Mouse (Mus musculus): ENCODE data around the gene Ptgis. TPM values are rescaled to one million over a fixed set of nuclear protein-coding genes. Genes with fewer than 3 reads are reported as not detected.

Ptgis gene
- polyA plus RNA-seq, 1 experiment from 2014 or later, result 4.2 TPM

DNA sequence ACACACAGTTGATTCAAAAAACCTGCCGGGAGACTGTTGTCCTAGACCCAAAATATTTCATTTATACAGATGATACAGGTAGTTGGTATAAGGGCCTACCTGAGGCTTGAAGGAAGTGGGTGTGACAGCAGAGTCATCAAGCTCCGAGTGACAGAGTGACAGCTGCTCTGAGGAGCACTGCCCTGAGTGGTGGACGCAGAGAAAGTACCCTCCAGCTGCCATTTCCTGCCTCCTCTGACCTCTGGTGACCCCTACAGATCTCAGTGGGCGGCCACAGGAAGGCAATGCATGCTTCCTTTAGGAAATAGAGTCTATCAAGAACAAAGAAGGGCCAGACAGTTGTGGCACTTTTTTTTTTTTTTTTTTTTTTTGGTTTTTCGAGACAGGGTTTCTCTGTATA is 25.4 kb upstream of the Ptgis start:
- ATAC-seq, result no peak
- Histone ChIP-seq H3K36me3 (ENCODE audit: control insufficient read depth, insufficient read depth, low read length) (no peaks in the 10 kb centered on the region), H3K27ac (ENCODE audit: low read depth, low read length) (no peak overlapping the region), H3K4me1 (ENCODE audit: control insufficient read depth, insufficient read depth, low read depth, low read length) (no peaks in the 10 kb centered on the region), H3K4me3 (ENCODE audit: low read length) (no peak overlapping the region), H3K9ac (ENCODE audit: low read depth, low read length) (no peak overlapping the region), H3K4me2 (ENCODE audit: low read length) (no peak overlapping the region), H3K27me3 (replicated peaks; ENCODE audit: control insufficient read depth, insufficient read depth, low read length) (no peaks in the 10 kb centered on the region), H3K9me3 (ENCODE audit: control insufficient read depth, low read length) (no peaks in the 10 kb centered on the region)
- 63% methylated on average over 4 of the region's 5 CpGs for WGBS

DNA sequence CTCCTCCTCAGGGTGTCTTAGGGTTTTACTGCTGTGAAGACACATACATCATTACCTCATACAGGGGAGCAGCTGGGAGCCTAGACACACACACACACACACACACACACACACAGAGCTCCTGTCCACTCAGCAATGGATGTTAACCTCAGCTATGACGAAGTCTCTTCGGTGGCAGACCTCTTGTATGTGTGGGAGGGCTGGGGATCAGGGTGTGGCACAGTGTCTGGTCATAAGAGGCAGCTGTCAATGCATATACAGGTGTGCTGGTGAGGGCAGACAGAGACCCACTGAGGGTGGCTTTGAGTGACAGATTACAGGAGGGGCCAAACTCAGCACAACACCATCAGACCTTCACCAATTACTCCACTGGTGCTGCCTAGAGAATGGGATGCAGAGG is 24.6 kb upstream of the Ptgis start:
- no peaks in the 10 kb centered on the region for H3K27me3 ChIP-seq (replicated peaks; ENCODE audit: control insufficient read depth, insufficient read depth, low read length)
- no peak overlapping the region for H3K9ac ChIP-seq (ENCODE audit: low read depth, low read length)
- no peaks in the 10 kb centered on the region for H3K4me1 ChIP-seq (ENCODE audit: control insufficient read depth, insufficient read depth, low read depth, low read length)
- ATAC-seq, result no peak
- no peak overlapping the region for H3K4me3 ChIP-seq (ENCODE audit: low read length)
- no peaks in the 10 kb centered on the region for H3K36me3 ChIP-seq (ENCODE audit: control insufficient read depth, insufficient read depth, low read length)
- 69% methylated on average over 2 of the region's 2 CpGs for WGBS
- no peaks in the 10 kb centered on the region for H3K9me3 ChIP-seq (ENCODE audit: control insufficient read depth, low read length)
- no peak overlapping the region for H3K27ac ChIP-seq (ENCODE audit: low read depth, low read length)
- H3K4me2 ChIP-seq (ENCODE audit: low read length), result no peak overlapping the region

DNA sequence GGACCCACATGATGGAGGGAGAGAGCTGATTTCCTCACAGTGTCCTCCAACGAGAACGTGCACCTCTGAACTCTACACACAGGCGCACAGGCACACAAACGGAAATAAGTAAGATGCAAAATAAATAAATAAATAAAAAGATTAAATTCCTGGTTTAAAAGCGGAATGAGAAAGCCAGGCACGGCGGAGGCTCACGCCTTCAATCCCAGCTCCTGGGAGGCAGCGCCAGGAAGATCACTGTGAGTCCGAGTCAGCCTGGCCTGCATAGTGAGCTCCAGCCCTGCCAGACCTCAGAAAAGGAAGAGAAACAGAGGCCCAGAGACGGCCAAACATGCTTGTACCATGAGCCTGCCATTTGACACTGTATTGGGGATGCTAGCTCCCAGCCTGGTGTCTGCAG is 23.5 kb upstream of the Ptgis start:
- H3K4me1 ChIP-seq (ENCODE audit: control insufficient read depth, insufficient read depth, low read depth, low read length), result no peaks in the 10 kb centered on the region
- WGBS, result 89% methylated on average over 11 of the region's 11 CpGs
- H3K36me3 ChIP-seq (ENCODE audit: control insufficient read depth, insufficient read depth, low read length), result no peaks in the 10 kb centered on the region
- ATAC-seq, result no peak
- H3K27ac ChIP-seq (ENCODE audit: low read depth, low read length), result no peak overlapping the region
- no peak overlapping the region for H3K9ac ChIP-seq (ENCODE audit: low read depth, low read length)
- H3K4me2 ChIP-seq (ENCODE audit: low read length), result no peak overlapping the region
- H3K9me3 ChIP-seq (ENCODE audit: control insufficient read depth, low read length), result no peaks in the 10 kb centered on the region
- no peaks in the 10 kb centered on the region for H3K27me3 ChIP-seq (replicated peaks; ENCODE audit: control insufficient read depth, insufficient read depth, low read length)
- no peak overlapping the region for H3K4me3 ChIP-seq (ENCODE audit: low read length)

DNA sequence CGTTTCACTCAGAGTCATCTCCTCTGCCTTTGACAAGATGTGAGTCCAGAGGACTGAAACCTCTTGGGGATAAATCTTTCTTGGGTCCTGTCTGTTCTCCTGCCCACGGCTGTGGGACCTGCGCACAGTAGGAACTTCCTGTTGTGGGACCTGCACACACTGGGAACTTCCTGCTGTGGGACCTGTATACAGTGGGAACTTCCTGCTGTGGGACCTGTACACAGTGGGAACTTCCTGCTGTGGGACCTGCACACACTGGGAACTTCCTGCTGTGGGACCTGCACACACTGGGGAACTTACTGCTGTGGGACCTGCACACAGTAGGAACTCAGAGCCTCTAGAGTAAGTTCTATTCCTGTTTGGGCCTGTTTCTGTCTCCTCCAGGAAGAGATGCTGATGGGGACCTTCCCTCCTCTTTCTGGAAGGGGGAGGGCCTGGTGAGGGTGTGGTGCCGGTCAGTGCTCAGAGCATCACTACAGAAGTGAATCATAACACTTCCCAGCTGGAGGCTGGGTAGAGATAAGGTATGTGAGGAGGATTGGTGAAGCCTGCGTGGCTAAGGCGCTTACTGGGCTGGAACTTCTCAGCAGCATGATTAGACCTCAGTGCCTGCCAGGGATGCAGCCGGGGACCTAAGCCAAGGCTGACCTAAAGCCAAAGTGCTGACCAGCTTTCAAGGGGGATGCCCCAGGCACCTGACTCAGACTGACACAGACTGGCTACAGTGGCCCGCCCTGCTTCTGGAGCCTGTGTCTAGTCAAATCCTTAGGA is 22.8 kb upstream of the Ptgis start:
- no peak overlapping the region for H3K9ac ChIP-seq (ENCODE audit: low read depth, low read length)
- H3K4me3 ChIP-seq (ENCODE audit: low read length), result no peak overlapping the region
- H3K9me3 ChIP-seq (ENCODE audit: control insufficient read depth, low read length), result no peaks in the 10 kb centered on the region
- no peak for ATAC-seq
- H3K4me2 ChIP-seq (ENCODE audit: low read length), result no peak overlapping the region
- no peaks in the 10 kb centered on the region for H3K27me3 ChIP-seq (replicated peaks; ENCODE audit: control insufficient read depth, insufficient read depth, low read length)
- no peaks in the 10 kb centered on the region for H3K4me1 ChIP-seq (ENCODE audit: control insufficient read depth, insufficient read depth, low read depth, low read length)
- H3K27ac ChIP-seq (ENCODE audit: low read depth, low read length), result no peak overlapping the region
- 86% methylated on average over 8 of the region's 8 CpGs for WGBS
- H3K36me3 ChIP-seq (ENCODE audit: control insufficient read depth, insufficient read depth, low read length), result no peaks in the 10 kb centered on the region

DNA sequence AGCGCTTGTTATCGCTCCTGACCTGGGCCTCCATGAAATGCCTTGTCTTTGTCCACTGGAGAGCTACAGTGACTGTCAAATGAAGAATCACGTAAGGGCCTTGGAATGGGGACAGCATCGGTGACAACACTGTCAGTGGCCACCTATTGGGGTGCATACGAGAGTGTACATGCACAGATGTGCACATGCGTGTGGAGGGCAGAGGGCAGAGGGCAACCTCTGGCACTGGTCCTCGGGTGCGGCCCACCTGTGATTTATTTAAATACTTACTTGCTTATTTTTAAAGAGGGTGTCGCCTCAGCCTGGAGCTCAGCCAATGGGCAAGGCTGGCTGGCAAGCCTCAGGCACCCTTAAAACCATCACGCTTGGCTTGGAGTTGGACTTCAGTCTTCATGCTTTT is 22.0 kb upstream of the Ptgis start:
- H3K9me3 ChIP-seq (ENCODE audit: control insufficient read depth, low read length), result no peaks in the 10 kb centered on the region
- no peaks in the 10 kb centered on the region for H3K36me3 ChIP-seq (ENCODE audit: control insufficient read depth, insufficient read depth, low read length)
- H3K4me2 ChIP-seq (ENCODE audit: low read length), result no peak overlapping the region
- no peak overlapping the region for H3K9ac ChIP-seq (ENCODE audit: low read depth, low read length)
- 93% methylated on average over 10 of the region's 10 CpGs for WGBS
- H3K27ac ChIP-seq (ENCODE audit: low read depth, low read length), result no peak overlapping the region
- no peak overlapping the region for H3K4me3 ChIP-seq (ENCODE audit: low read length)
- no peak for ATAC-seq
- no peaks in the 10 kb centered on the region for H3K27me3 ChIP-seq (replicated peaks; ENCODE audit: control insufficient read depth, insufficient read depth, low read length)
- no peaks in the 10 kb centered on the region for H3K4me1 ChIP-seq (ENCODE audit: control insufficient read depth, insufficient read depth, low read depth, low read length)

GRCm38 (mm10) chr2:167261106-167261505 is 20.7 kb upstream of the Ptgis start:
- H3K27ac ChIP-seq (ENCODE audit: low read depth, low read length), result no peak overlapping the region
- H3K4me3 ChIP-seq (ENCODE audit: low read length), result no peak overlapping the region
- no peaks in the 10 kb centered on the region for H3K4me1 ChIP-seq (ENCODE audit: control insufficient read depth, insufficient read depth, low read depth, low read length)
- H3K36me3 ChIP-seq (ENCODE audit: control insufficient read depth, insufficient read depth, low read length), result no peaks in the 10 kb centered on the region
- no peaks in the 10 kb centered on the region for H3K9me3 ChIP-seq (ENCODE audit: control insufficient read depth, low read length)
- 82% methylated on average over 4 of the region's 4 CpGs for WGBS
- H3K4me2 ChIP-seq (ENCODE audit: low read length), result no peak overlapping the region
- no peak for ATAC-seq
- no peaks in the 10 kb centered on the region for H3K27me3 ChIP-seq (replicated peaks; ENCODE audit: control insufficient read depth, insufficient read depth, low read length)
- H3K9ac ChIP-seq (ENCODE audit: low read depth, low read length), result no peak overlapping the region

- Histone ChIP-seq H3K9me3 (ENCODE audit: control insufficient read depth, low read length) (no peaks in the 10 kb centered on the region), H3K4me1 (ENCODE audit: control insufficient read depth, insufficient read depth, low read depth, low read length) (no peaks in the 10 kb centered on the region), H3K9ac (ENCODE audit: low read depth, low read length) (no peak overlapping the region), H3K27me3 (replicated peaks; ENCODE audit: control insufficient read depth, insufficient read depth, low read length) (no peaks in the 10 kb centered on the region), H3K4me3 (ENCODE audit: low read length) (no peak overlapping the region), H3K27ac (ENCODE audit: low read depth, low read length) (no peak overlapping the region), H3K36me3 (ENCODE audit: control insufficient read depth, insufficient read depth, low read length) (no peaks in the 10 kb centered on the region), H3K4me2 (ENCODE audit: low read length) (no peak overlapping the region)
- ATAC-seq, result no peak
- 57% methylated on average over 3 of the region's 3 CpGs for WGBS
These were observed 17.4 kb upstream of the Ptgis start for GRCm38 (mm10) chr2:167257790-167258189.

- no peak for ATAC-seq
These were observed 14.4 kb upstream of the Ptgis start for GRCm38 (mm10) chr2:167254808-167255207.

DNA sequence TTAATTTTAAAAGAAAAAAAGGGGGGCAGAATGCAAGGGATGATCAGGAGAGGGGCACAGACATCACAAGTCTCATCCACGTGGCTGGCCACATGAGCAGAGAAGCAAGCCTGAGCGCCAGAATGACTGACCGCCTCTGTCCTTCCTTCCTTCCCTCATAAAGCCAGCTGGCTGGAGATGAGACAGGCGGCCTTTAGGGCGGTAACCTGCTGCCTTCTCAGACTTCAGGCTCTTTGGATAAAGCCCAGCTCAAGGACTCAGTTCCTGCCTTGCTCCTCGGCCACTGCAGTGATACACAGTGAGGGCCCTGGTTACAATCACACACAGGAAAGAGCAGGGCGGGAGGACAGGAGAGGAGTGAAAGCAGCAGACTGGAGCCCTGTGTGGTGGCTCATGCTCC is 13.8 kb upstream of the Ptgis start:
- ATAC-seq, result no peak
- WGBS, result 62% methylated on average over 7 of the region's 7 CpGs

More at GRCm38 (mm10) chr2:167254808-167255207, 14.4 kb upstream of the Ptgis start:
- no peaks in the 10 kb centered on the region for H3K36me3 ChIP-seq (ENCODE audit: control insufficient read depth, insufficient read depth, low read length)
- no peaks in the 10 kb centered on the region for H3K4me1 ChIP-seq (ENCODE audit: control insufficient read depth, insufficient read depth, low read depth, low read length)
- H3K9ac ChIP-seq (ENCODE audit: low read depth, low read length), result no peak overlapping the region
- H3K27ac ChIP-seq (ENCODE audit: low read depth, low read length), result no peak overlapping the region
- no peaks in the 10 kb centered on the region for H3K27me3 ChIP-seq (replicated peaks; ENCODE audit: control insufficient read depth, insufficient read depth, low read length)
- no peak overlapping the region for H3K4me2 ChIP-seq (ENCODE audit: low read length)
- no peak overlapping the region for H3K4me3 ChIP-seq (ENCODE audit: low read length)
- 77% methylated on average over 6 of the region's 6 CpGs for WGBS
- no peaks in the 10 kb centered on the region for H3K9me3 ChIP-seq (ENCODE audit: control insufficient read depth, low read length)

More for the DNA sequence above, 13.8 kb upstream of the Ptgis start:
- Histone ChIP-seq H3K36me3 (ENCODE audit: control insufficient read depth, insufficient read depth, low read length) (no peaks in the 10 kb centered on the region), H3K4me3 (ENCODE audit: low read length) (no peak overlapping the region), H3K9me3 (ENCODE audit: control insufficient read depth, low read length) (no peaks in the 10 kb centered on the region), H3K9ac (ENCODE audit: low read depth, low read length) (no peak overlapping the region), H3K4me2 (ENCODE audit: low read length) (no peak overlapping the region), H3K27ac (ENCODE audit: low read depth, low read length) (no peak overlapping the region), H3K4me1 (ENCODE audit: control insufficient read depth, insufficient read depth, low read depth, low read length) (no peaks in the 10 kb centered on the region), H3K27me3 (replicated peaks; ENCODE audit: control insufficient read depth, insufficient read depth, low read length) (no peaks in the 10 kb centered on the region)

Measured in hindbrain, embryonic 16.5 days (tissue).